Mouse (Mus musculus) CH12.LX (cell line): ENCODE measurements around the gene Klrb1b. TPM values are rescaled to one million over a fixed set of nuclear protein-coding genes. Genes with fewer than 3 reads are reported as not detected.

Source experiments
- DNase-seq: peaks from one replicate; pipeline ENCODE4 v3.0.0-alpha.2; 2013; ENCODE audit errors: extremely low read depth
- H3K27ac ChIP-seq: 2 replicates; pipeline ENCODE4 v1.5.1; 2012; ENCODE audit warnings: low read depth, mild to moderate bottlenecking, control low read depth, moderate library complexity; ENCODE audit not compliant: insufficient read depth
- H3K27me3 ChIP-seq: replicated peaks from 2 replicates; pipeline ENCODE3; 2012; ENCODE audit warnings: inconsistent platforms
- H3K36me3 ChIP-seq, 2 experiments: replicated peaks in 1 of 2; 2 replicates each; pipeline versions ENCODE3 to v1.6.1; 2012; ENCODE audit warnings: inconsistent platforms in 1 of 2, low read length in 1 of 2, mild to moderate bottlenecking in 1 of 2, mixed read lengths in 1 of 2, moderate library complexity in 1 of 2; ENCODE audit not compliant: control insufficient read depth in 1 of 2, insufficient read depth in 1 of 2
- H3K4me1 ChIP-seq, 2 experiments: 2 replicates each; pipeline ENCODE4 v1.6.1; 2012; ENCODE audit warnings: inconsistent platforms in 1 of 2, moderate library complexity in 1 of 2; ENCODE audit not compliant: insufficient read depth in 2 of 2, control insufficient read depth in 1 of 2
- H3K4me2 ChIP-seq: 2 replicates; pipeline ENCODE4 v1.6.1; 2012; ENCODE audit warnings: low read depth, mild to moderate bottlenecking, control low read depth; ENCODE audit not compliant: poor library complexity, insufficient read depth, severe bottlenecking
- H3K4me3 ChIP-seq, 3 experiments: fragments of 150-350 bp in 1 of 3; sonication (generic) in 1 of 3; replicated peaks in 1 of 3; 2 replicates each; pipeline versions ENCODE3 to v1.5.1; 2011 to 2012; ENCODE audit warnings: low read depth in 2 of 3, low read length in 2 of 3, mild to moderate bottlenecking in 2 of 3, moderate library complexity in 2 of 3, control low read depth in 1 of 3, improper control_type of control experiment in 1 of 3, inconsistent platforms in 1 of 3, mixed read lengths in 1 of 3; ENCODE audit not compliant: poor library complexity in 1 of 3
- H3K79me2 ChIP-seq: replicated peaks from 2 replicates; pipeline ENCODE4 v1.6.1; 2012; ENCODE audit warnings: mild to moderate bottlenecking, moderate library complexity; ENCODE audit not compliant: control insufficient read depth, poor library complexity, insufficient read depth, severe bottlenecking; ENCODE audit errors: extremely low read depth
- H3K9ac ChIP-seq: 2 replicates; pipeline ENCODE4 v1.6.1; 2012; ENCODE audit warnings: low read depth, mild to moderate bottlenecking, control low read depth, moderate library complexity; ENCODE audit not compliant: insufficient read depth
- H3K9me3 ChIP-seq: replicated peaks from 2 replicates; pipeline ENCODE3; 2012; ENCODE audit warnings: low read length, inconsistent platforms, mixed read lengths
- BHLHE40 ChIP-seq: IDR thresholded peaks from 2 replicates; pipeline ENCODE4 v1.6.1; 2011; ENCODE audit warnings: mild to moderate bottlenecking, low read depth, low read length, improper control_type of control experiment
- CHD2 ChIP-seq: IDR thresholded peaks from 2 replicates; pipeline ENCODE4 v1.6.1; 2011; ENCODE audit warnings: low read length, improper control_type of control experiment
- ELF1 ChIP-seq: IDR thresholded peaks from 2 replicates; pipeline ENCODE4 v1.6.1; 2014; ENCODE audit warnings: low read depth, mild to moderate bottlenecking, inconsistent platforms, low read length, improper control_type of control experiment
- ETS1 ChIP-seq: conservative IDR thresholded peaks from 2 replicates; pipeline ENCODE4 v1.6.1; 2012; ENCODE audit warnings: low read depth, mild to moderate bottlenecking, inconsistent platforms, low read length, improper control_type of control experiment, moderate library complexity
- GABPA ChIP-seq: IDR thresholded peaks from 2 replicates; pipeline ENCODE4 v1.6.1; 2012; ENCODE audit warnings: low read depth, low read length, improper control_type of control experiment, inconsistent platforms; ENCODE audit not compliant: insufficient replicate concordance
- HCFC1 ChIP-seq: IDR thresholded peaks from 2 replicates; pipeline ENCODE4 v1.6.1; 2012; ENCODE audit warnings: low read depth, mild to moderate bottlenecking, inconsistent platforms, low read length, improper control_type of control experiment
- KAT2A ChIP-seq: IDR thresholded peaks from 2 replicates; pipeline ENCODE4 v1.6.1; 2012; ENCODE audit warnings: low read length, improper control_type of control experiment, inconsistent platforms; ENCODE audit not compliant: insufficient replicate concordance
- MAFK ChIP-seq: IDR thresholded peaks from 2 replicates; pipeline ENCODE4 v1.6.1; 2011; ENCODE audit warnings: low read length, improper control_type of control experiment; ENCODE audit not compliant: insufficient replicate concordance
- MEF2A ChIP-seq: IDR thresholded peaks from 2 replicates; pipeline ENCODE4 v1.6.1; 2014; ENCODE audit warnings: low read depth, mild to moderate bottlenecking, inconsistent platforms, low read length, improper control_type of control experiment, borderline replicate concordance
- MXI1 ChIP-seq: IDR thresholded peaks from 2 replicates; pipeline ENCODE4 v1.6.1; 2011; ENCODE audit warnings: mild to moderate bottlenecking, low read depth, low read length, improper control_type of control experiment
- NRF1 ChIP-seq: IDR thresholded peaks from 2 replicates; pipeline ENCODE4 v1.6.1; 2014; ENCODE audit warnings: low read depth, mild to moderate bottlenecking, inconsistent platforms, low read length, improper control_type of control experiment, moderate library complexity
- POLR2A ChIP-seq: IDR thresholded peaks from 2 replicates; pipeline ENCODE4 v1.6.1; 2011; ENCODE audit warnings: low read depth, mild to moderate bottlenecking, improper control_type of control experiment, low read length
- POLR2AphosphoS2 ChIP-seq: IDR thresholded peaks from 2 replicates; pipeline ENCODE4 v1.6.1; 2011; ENCODE audit warnings: low read depth, low read length, improper control_type of control experiment
- RAD21 ChIP-seq: IDR thresholded peaks from 2 replicates; pipeline ENCODE4 v1.6.1; 2011; ENCODE audit warnings: low read depth, mild to moderate bottlenecking, low read length, improper control_type of control experiment, moderate library complexity
- SIN3A ChIP-seq: IDR thresholded peaks from 2 replicates; pipeline ENCODE4 v1.6.1; 2012; ENCODE audit warnings: low read length, improper control_type of control experiment, inconsistent platforms
- TBP ChIP-seq: conservative IDR thresholded peaks from 2 replicates; pipeline ENCODE4 v1.6.1; 2011; ENCODE audit warnings: low read depth, low read length, improper control_type of control experiment
- UBTF ChIP-seq: IDR thresholded peaks from 2 replicates; pipeline ENCODE4 v1.6.1; 2012; ENCODE audit warnings: low read depth, mild to moderate bottlenecking, inconsistent platforms, low read length, improper control_type of control experiment, moderate library complexity
- USF2 ChIP-seq: conservative IDR thresholded peaks from 2 replicates; pipeline ENCODE4 v1.6.1; 2011; ENCODE audit warnings: low read depth, low read length, improper control_type of control experiment
- ZKSCAN1 ChIP-seq: IDR thresholded peaks from 2 replicates; pipeline ENCODE4 v1.6.1; 2012; ENCODE audit warnings: low read depth, inconsistent platforms, low read length, improper control_type of control experiment, borderline replicate concordance
- ZMIZ1 ChIP-seq: IDR thresholded peaks from 2 replicates; pipeline ENCODE4 v1.6.1; 2012; ENCODE audit warnings: low read depth, mild to moderate bottlenecking, inconsistent platforms, low read length, improper control_type of control experiment
- ZNF384 ChIP-seq: IDR thresholded peaks from 2 replicates; pipeline ENCODE4 v1.6.1; 2012; ENCODE audit warnings: low read depth, low read length, improper control_type of control experiment, inconsistent platforms
- dilution Hi-C: fragments of 300-500 bp; cut with MboI; formaldehyde crosslinking; loops from 2 replicates; pipeline ENCODE4 v1.14.3; 2020; ENCODE audit warnings: low sequenced_read_pairs; ENCODE audit not compliant: extremely low pct_unique_long_range_greater_than_20kb, extremely low pct_ligation_motif_present
- in situ Hi-C: fragments of 300-500 bp; cut with MboI; formaldehyde crosslinking; loops from 3 replicates; pipeline ENCODE4 v1.14.3; 2019; ENCODE audit warnings: low sequenced_read_pairs, low pct_ligation_motif_present, low pct_unique_long_range_greater_than_20kb, mixed read lengths
- polyA plus RNA-seq: library from polyadenylated mRNA; unstranded; fragments of >175 nt; gene quantifications from 2 replicates; pipeline ENCODE4 v1.2.1, GENCODE M21; 2012; ENCODE audit warnings: low read depth; ENCODE audit not compliant: insufficient read length
- total RNA-seq, 2 experiments: library from RNA; depleted of rRNA; stranded (reverse); fragments of 300-350 nt in 1 of 2; fragments of >200 nt in 1 of 2; gene quantifications; 2 replicates each; pipeline ENCODE4 v1.2.3; 2012 to 2014

The Klrb1b gene
- total and polyA plus RNA-seq, 3 experiments: not detected

DNA sequence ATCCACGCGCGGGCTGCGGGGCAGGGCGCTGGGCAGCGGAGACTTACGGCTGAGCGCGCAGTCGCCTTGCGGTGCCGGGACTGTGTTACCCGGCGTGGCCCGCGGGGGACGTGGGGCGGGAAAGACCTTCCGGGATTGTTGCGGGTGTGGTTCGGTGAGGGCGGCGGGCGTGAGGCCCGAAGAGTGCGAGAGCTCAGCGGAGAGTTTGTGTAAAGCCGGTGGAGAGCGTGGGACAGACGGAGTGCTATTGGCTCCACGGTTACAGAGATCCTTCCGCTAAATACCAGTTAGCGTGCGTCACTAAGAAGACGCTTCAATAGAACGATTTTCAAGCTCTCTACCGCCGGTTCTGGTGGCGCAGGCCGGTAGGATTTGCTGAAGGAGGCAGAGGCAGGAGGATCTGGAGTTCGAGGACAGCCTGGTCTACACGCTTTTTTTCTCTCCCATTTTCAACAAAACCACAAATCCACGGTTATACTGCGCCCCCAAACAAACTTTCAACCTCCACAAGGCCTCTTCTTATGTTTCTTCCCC lies 16.9 kb upstream of the Klrb1b start:
- H3K4me2 ChIP-seq: peak overlapping the region; percentile 92
- no peaks in the 10 kb centered on the region for H3K27me3 ChIP-seq
- H3K79me2 ChIP-seq: no peaks in the 10 kb centered on the region; the same call in 1 of the 2 replicates
- H3K9me3 ChIP-seq: no peaks in the 10 kb centered on the region
- peak; percentile 94 for DNase-seq
- peaks cover 8 to 11% of the 10 kb centered on the region in 2 experiments for H3K36me3 ChIP-seq
- peak overlapping the region; percentile 86 to 91 (median 88) for H3K4me3 ChIP-seq
- H3K9ac ChIP-seq: peak overlapping the region; percentile 66
- TF ChIP-seq MAFK (peak; percentile 92; the same call in 1 of the 2 replicates), ELF1 (peak; percentile 96), MEF2A (peak; percentile 31; the same call in 1 of the 2 replicates), ZKSCAN1 (no peak), POLR2AphosphoS2 (peak; percentile 67; the same call in 1 of the 2 replicates), POLR2A (peak; percentile 44), TBP (peak; percentile 99), UBTF (peak; percentile 69), SIN3A (no peak), GABPA (no peak), NRF1 (peak; percentile 64), ZMIZ1 (no peak; the same call in 1 of the 2 replicates), KAT2A (peak; percentile 64; the same call in 1 of the 2 replicates)
- H3K27ac ChIP-seq: peak overlapping the region; percentile 92
- peaks cover 3 to 29% of the 10 kb centered on the region in 2 experiments for H3K4me1 ChIP-seq
- dilution Hi-C loops: no loop called here
- in situ Hi-C loops: loop anchor here (5.0 to 25.0 kb wide), 4 partner anchors 36 to 519 kb away; no protein-coding TSS in a partner anchor

DNA sequence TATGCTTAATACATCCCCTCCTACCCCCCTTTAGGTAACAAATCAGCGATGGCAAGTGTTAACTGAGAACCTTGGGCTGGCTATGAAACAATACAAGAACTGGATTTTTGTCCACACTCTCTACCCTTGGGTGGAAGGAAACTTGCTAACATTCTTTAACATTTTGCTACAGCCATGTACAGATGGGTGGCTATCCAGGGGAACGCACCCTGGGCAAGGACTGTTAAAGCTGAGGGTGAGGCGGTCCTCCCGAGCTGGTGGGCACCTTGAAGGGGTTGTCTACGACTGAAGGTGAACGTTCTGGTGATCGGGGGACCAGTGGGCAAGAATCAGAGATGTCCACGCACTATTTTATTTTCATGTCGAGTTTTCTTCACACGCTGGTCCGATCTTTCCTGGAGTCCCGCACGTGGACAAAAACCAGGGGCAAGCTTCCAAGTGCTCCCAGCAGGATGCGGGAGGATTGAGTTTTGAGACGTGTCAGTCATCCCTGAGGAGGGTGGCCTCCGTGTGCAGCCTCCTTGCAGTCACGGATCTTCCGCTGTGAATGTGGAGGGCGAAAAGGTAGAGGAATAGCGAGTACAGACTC lies 16.3 kb upstream of the Klrb1b start:
- no peak for TF ChIP-seq ETS1
- TF ChIP-seq ZNF384: no peak
- peak; percentile 44; the same call in 1 of the 2 replicates for TF ChIP-seq MXI1
- 0 out of 2 replicates have a peak, but pooled peaks have one; percentile 31 for TF ChIP-seq CHD2
- no peak for TF ChIP-seq RAD21
- no peak for TF ChIP-seq USF2
- no peak for TF ChIP-seq ZKSCAN1
- TF ChIP-seq HCFC1: no peak
- TF ChIP-seq BHLHE40: peak; percentile 41
- no peak for TF ChIP-seq ELF1
- no peaks in the 10 kb centered on the region for H3K9me3 ChIP-seq
- no peaks in the 10 kb centered on the region for H3K27me3 ChIP-seq
- H3K79me2 ChIP-seq: no peaks in the 10 kb centered on the region; the same call in 1 of the 2 replicates
- H3K36me3 ChIP-seq: peaks cover 8% of the 10 kb centered on the region in 2 experiments
- peak overlapping the region; percentile 92 for H3K4me2 ChIP-seq
- peak overlapping the region; percentile 86 to 91 (median 88) for H3K4me3 ChIP-seq
- dilution Hi-C loops (no loop called here), in situ Hi-C loops (loop anchor here (5.0 to 25.0 kb wide), 4 partner anchors 35 to 520 kb away; no protein-coding TSS in a partner anchor)
- H3K4me1 ChIP-seq: peaks cover 3 to 29% of the 10 kb centered on the region in 2 experiments
- DNase-seq: no peak
- H3K9ac ChIP-seq: peak overlapping the region; percentile 66
- peak overlapping the region; percentile 76 for H3K27ac ChIP-seq
